Mouse (Mus musculus): ENCODE results near the gene Cep85l. TPM values are rescaled to one million over a fixed set of nuclear protein-coding genes. Genes with fewer than 3 reads are reported as not detected.

The Cep85l gene
- total and polyA plus RNA-seq, 3 experiments, result 4.3 to 5.7 (median 5.0) TPM

DNA sequence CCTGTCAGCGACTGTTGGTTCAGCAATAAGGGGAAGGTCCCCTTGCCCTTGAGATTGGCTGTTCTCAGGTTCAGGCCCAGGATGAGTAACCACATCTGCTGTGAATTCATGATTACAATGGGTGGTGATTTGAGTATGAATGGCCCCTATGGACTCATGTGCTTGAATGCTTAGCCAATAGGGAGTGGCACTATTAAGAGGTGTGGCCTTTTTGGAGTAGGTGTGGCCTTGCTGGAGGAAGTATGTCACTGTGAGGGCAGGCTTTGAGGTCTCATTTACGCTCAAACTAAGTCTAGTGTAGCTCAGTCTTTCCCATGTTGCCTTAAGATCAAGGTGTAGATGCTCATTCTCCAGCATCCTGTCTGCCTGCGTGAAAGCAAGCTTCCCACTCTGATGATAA, 33.2 kb upstream of the Cep85l start:
- peaks cover 2 to 28% of the 10 kb centered on the region in 2 experiments; a peak in 2 of 4 replicates for H3K4me1 ChIP-seq (ENCODE audit: control insufficient read depth in 1 of 2, insufficient read depth in 2 of 2)
- no peak for TF ChIP-seq CHD1 (IDR thresholded peaks at IDR 0.05; ENCODE audit: low read depth, low read length)
- no peak for TF ChIP-seq TBP (conservative IDR thresholded peaks at IDR 0.05; ENCODE audit: low read depth, low read length)
- TF ChIP-seq ETS1 (conservative IDR thresholded peaks at IDR 0.05; ENCODE audit: low read depth, low read length), result no peak
- no peak for TF ChIP-seq MAFK (IDR thresholded peaks at IDR 0.05; ENCODE audit: insufficient replicate concordance, low read length)
- TF ChIP-seq SIN3A (IDR thresholded peaks at IDR 0.05; ENCODE audit: low read length), result no peak
- no peak for TF ChIP-seq ZMIZ1 (IDR thresholded peaks at IDR 0.05; ENCODE audit: low read depth, low read length)
- no peak for TF ChIP-seq MXI1 (IDR thresholded peaks at IDR 0.05; ENCODE audit: low read depth, low read length)
- no peak for TF ChIP-seq E2F4 (IDR thresholded peaks at IDR 0.05; ENCODE audit: insufficient replicate concordance, low read depth, low read length)
- no peak for TF ChIP-seq SMC3 (IDR thresholded peaks at IDR 0.05; ENCODE audit: low read depth, low read length)
- TF ChIP-seq ZKSCAN1 (IDR thresholded peaks at IDR 0.05; ENCODE audit: borderline replicate concordance, low read depth, low read length), result no peak
- no peak for TF ChIP-seq MAX (IDR thresholded peaks at IDR 0.05; ENCODE audit: low read length)
- no peak for TF ChIP-seq CTCF (conservative IDR thresholded peaks at IDR 0.05 in 1 of 2, IDR thresholded peaks at IDR 0.05 in 1 of 2; ENCODE audit: low read depth in 2 of 2, low read length in 2 of 2)
- TF ChIP-seq UBTF (IDR thresholded peaks at IDR 0.05; ENCODE audit: low read depth, low read length), result no peak
- no peak for TF ChIP-seq RCOR1 (conservative IDR thresholded peaks at IDR 0.05; ENCODE audit: low read depth, low read length)
- no peak for TF ChIP-seq JUND (conservative IDR thresholded peaks at IDR 0.05; ENCODE audit: low read depth, low read length)
- TF ChIP-seq MYC (IDR thresholded peaks at IDR 0.05; ENCODE audit: low read depth, low read length), result no peak
- no peak for TF ChIP-seq RAD21 (IDR thresholded peaks at IDR 0.05; ENCODE audit: low read depth, low read length)
- no peak for TF ChIP-seq TCF12 (IDR thresholded peaks at IDR 0.05; ENCODE audit: low read depth, low read length)
- TF ChIP-seq HCFC1 (IDR thresholded peaks at IDR 0.05; ENCODE audit: low read depth, low read length), result no peak
- in situ Hi-C loops (cut with MboI; ENCODE audit: low pct_ligation_motif_present, low pct_unique_long_range_greater_than_20kb, low sequenced_read_pairs), result no loop called here
- no peak overlapping the region for H3K4me2 ChIP-seq (ENCODE audit: insufficient read depth, low read depth, poor library complexity, severe bottlenecking)
- no peak overlapping the region for H3K4me3 ChIP-seq (replicated peaks in 1 of 3; ENCODE audit: low read depth in 2 of 3, low read length in 2 of 3, poor library complexity in 1 of 3)
- DNase-seq (ENCODE audit: extremely low read depth), result no peak
- no peak overlapping the region for H3K27ac ChIP-seq (ENCODE audit: insufficient read depth, low read depth)
- H3K9me3 ChIP-seq (replicated peaks; ENCODE audit: low read length), result no peaks in the 10 kb centered on the region
- no peaks in the 10 kb centered on the region for H3K79me2 ChIP-seq (replicated peaks; ENCODE audit: control insufficient read depth, extremely low read depth, insufficient read depth, poor library complexity, severe bottlenecking)
- H3K27me3 ChIP-seq (replicated peaks), result no peaks in the 10 kb centered on the region
- H3K9ac ChIP-seq (ENCODE audit: insufficient read depth, low read depth), result no peak overlapping the region
- H3K36me3 ChIP-seq (replicated peaks in 1 of 2; ENCODE audit: control insufficient read depth in 1 of 2, insufficient read depth in 1 of 2, low read length in 1 of 2), result no peaks in the 10 kb centered on the region
- dilution Hi-C loops (cut with MboI; ENCODE audit: extremely low pct_ligation_motif_present, extremely low pct_unique_long_range_greater_than_20kb, low sequenced_read_pairs), result no loop called here

DNA sequence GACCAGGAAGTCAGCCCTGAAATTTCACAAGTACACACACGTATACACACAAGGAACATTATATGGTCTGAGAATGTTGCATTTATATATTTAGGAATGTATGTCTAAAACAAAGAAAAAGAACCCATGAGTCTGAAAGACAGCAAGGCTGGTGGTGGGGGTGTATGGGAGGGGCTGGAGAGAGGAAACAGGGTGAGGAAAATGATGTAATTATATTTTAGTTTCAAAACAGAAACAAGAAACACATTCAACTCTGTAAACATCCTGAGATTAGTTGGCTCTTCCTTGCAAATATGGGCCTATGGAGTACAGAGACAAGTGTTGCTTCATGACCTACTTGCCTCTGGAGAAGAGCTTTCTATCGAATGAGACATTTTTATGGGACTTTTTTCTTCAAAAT, 32.4 kb upstream of the Cep85l start:
- Histone ChIP-seq H3K36me3 (replicated peaks in 1 of 2; ENCODE audit: control insufficient read depth in 1 of 2, insufficient read depth in 1 of 2, low read length in 1 of 2) (no peaks in the 10 kb centered on the region), H3K27me3 (replicated peaks) (no peaks in the 10 kb centered on the region), H3K9me3 (replicated peaks; ENCODE audit: low read length) (no peaks in the 10 kb centered on the region), H3K27ac (ENCODE audit: insufficient read depth, low read depth) (no peak overlapping the region), H3K4me3 (replicated peaks in 1 of 3; ENCODE audit: low read depth in 2 of 3, low read length in 2 of 3, poor library complexity in 1 of 3) (no peak overlapping the region), H3K4me1 (ENCODE audit: control insufficient read depth in 1 of 2, insufficient read depth in 2 of 2) (peaks cover 2 to 28% of the 10 kb centered on the region in 2 experiments; a peak in 2 of 4 replicates), H3K9ac (ENCODE audit: insufficient read depth, low read depth) (no peak overlapping the region), H3K79me2 (replicated peaks; ENCODE audit: control insufficient read depth, extremely low read depth, insufficient read depth, poor library complexity, severe bottlenecking) (no peaks in the 10 kb centered on the region), H3K4me2 (ENCODE audit: insufficient read depth, low read depth, poor library complexity, severe bottlenecking) (no peak overlapping the region)
- dilution Hi-C loops (cut with MboI; ENCODE audit: extremely low pct_ligation_motif_present, extremely low pct_unique_long_range_greater_than_20kb, low sequenced_read_pairs) (no loop called here), in situ Hi-C loops (cut with MboI; ENCODE audit: low pct_ligation_motif_present, low pct_unique_long_range_greater_than_20kb, low sequenced_read_pairs) (no loop called here)
- TF ChIP-seq POLR2AphosphoS2 (IDR thresholded peaks at IDR 0.05; ENCODE audit: low read depth, low read length) (no peak), RAD21 (IDR thresholded peaks at IDR 0.05; ENCODE audit: low read depth, low read length) (no peak), USF2 (conservative IDR thresholded peaks at IDR 0.05; ENCODE audit: low read depth, low read length) (no peak), MYC (IDR thresholded peaks at IDR 0.05; ENCODE audit: low read depth, low read length) (no peak), CHD1 (IDR thresholded peaks at IDR 0.05; ENCODE audit: low read depth, low read length) (no peak), MAFK (IDR thresholded peaks at IDR 0.05; ENCODE audit: insufficient replicate concordance, low read length) (no peak), SMC3 (IDR thresholded peaks at IDR 0.05; ENCODE audit: low read depth, low read length) (no peak), ZC3H11A (IDR thresholded peaks at IDR 0.05; ENCODE audit: low read depth, low read length) (no peak), POLR2A (IDR thresholded peaks at IDR 0.05; ENCODE audit: low read depth, low read length) (no peak), EP300 (IDR thresholded peaks at IDR 0.05; ENCODE audit: low read length) (no peak)
- DNase-seq (ENCODE audit: extremely low read depth), result no peak

All from CH12.LX (cell line).